ENCODE assay signal across 21 mouse cellular contexts in the genomic region with DNA sequence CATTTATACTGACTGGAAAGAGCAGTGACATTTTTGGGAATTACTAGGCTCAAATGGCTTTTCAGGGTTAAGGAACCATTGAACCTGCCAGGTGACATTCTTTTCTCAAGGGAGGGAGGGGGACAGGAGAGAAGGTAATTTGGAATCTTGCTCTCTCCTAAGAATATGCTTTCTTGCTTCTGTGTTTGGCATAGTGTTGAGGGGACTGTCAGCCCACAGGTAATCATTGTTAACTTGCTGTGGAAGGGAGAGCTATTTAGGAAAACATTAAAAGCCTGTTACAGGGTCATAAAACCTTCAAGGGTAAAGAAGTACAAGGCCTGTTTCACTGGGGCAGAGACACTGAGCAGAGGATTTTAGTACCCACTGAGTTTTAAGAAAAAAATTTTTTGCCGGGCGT.
"Had no signal": no experiment of that assay in that cellular context is flagged by ENCODE, and none has a peak within 500 bp of the region (broad histone marks: within the 10 kb centered on the region; RNA-seq: fewer than 3 reads in every experiment).

No protein-coding gene starts in this region.

- H3K27ac ChIP-seq: heart, adult 2 months; heart, embryonic 13.5 days; heart, embryonic 15.5 days; hindbrain, embryonic 13.5 days; hindbrain, embryonic 15.5 days; hindbrain, postnatal 0 days; limb, embryonic 13.5 days; limb, embryonic 15.5 days; liver, embryonic 12.5 days; liver, embryonic 14.5 days had no signal

- H3K27me3 ChIP-seq: heart, embryonic 13.5 days; heart, embryonic 15.5 days; hindbrain, embryonic 13.5 days; hindbrain, embryonic 15.5 days; limb, embryonic 13.5 days; limb, embryonic 15.5 days; liver, embryonic 12.5 days had no signal

- DNase-seq: forebrain, postnatal 0 days; gastrocnemius, postnatal 14 days; gastrocnemius, postnatal 36 days; heart, adult 11 months; heart, adult 2 months; heart, postnatal 14 days; heart, postnatal 36 days; layer of hippocampus, adult 9-11 months; layer of hippocampus, postnatal 36 days; left cerebral cortex, postnatal 4 days had no signal

- H3K9ac ChIP-seq: forebrain, postnatal 0 days; heart, embryonic 13.5 days; heart, embryonic 15.5 days; hindbrain, embryonic 13.5 days; hindbrain, embryonic 15.5 days; limb, embryonic 13.5 days; limb, embryonic 15.5 days; liver, embryonic 12.5 days; liver, embryonic 14.5 days had no signal

- H3K4me3 ChIP-seq: heart, adult 2 months; heart, embryonic 13.5 days; heart, embryonic 15.5 days; hindbrain, embryonic 13.5 days; hindbrain, embryonic 15.5 days; limb, embryonic 13.5 days; limb, embryonic 15.5 days; liver, embryonic 12.5 days had no signal

- H3K36me3 ChIP-seq: heart, embryonic 13.5 days; heart, embryonic 15.5 days; hindbrain, embryonic 13.5 days; hindbrain, embryonic 15.5 days; limb, embryonic 13.5 days; limb, embryonic 15.5 days; liver, embryonic 12.5 days had no signal

- H3K4me1 ChIP-seq: hindbrain, embryonic 13.5 days; hindbrain, embryonic 15.5 days; limb, embryonic 13.5 days; limb, embryonic 15.5 days had no signal

- ATAC-seq: forebrain, postnatal 0 days; hindbrain, postnatal 0 days; intestine, embryonic 16.5 days; liver, embryonic 12.5 days had no signal

- H3K4me2 ChIP-seq: heart, embryonic 11.5 days; heart, embryonic 13.5 days; heart, embryonic 15.5 days; hindbrain, embryonic 13.5 days; hindbrain, embryonic 15.5 days; limb, embryonic 13.5 days; limb, embryonic 15.5 days; liver, embryonic 12.5 days had no signal

- H3K9me3 ChIP-seq: heart, embryonic 13.5 days; heart, embryonic 15.5 days; hindbrain, embryonic 13.5 days; hindbrain, embryonic 15.5 days; limb, embryonic 13.5 days; limb, embryonic 15.5 days; liver, embryonic 12.5 days had no signal
